Mouse (Mus musculus) CH12.LX (cell line): ENCODE measurements around the gene Xrcc4. TPM values are rescaled to one million over a fixed set of nuclear protein-coding genes. Genes with fewer than 3 reads are reported as not detected.

Experiments
- DNase-seq: peaks from one replicate; pipeline ENCODE4 v3.0.0-alpha.2; 2013; ENCODE audit errors: extremely low read depth
- H3K27ac ChIP-seq: 2 replicates; pipeline ENCODE4 v1.5.1; 2012; ENCODE audit warnings: low read depth, mild to moderate bottlenecking, control low read depth, moderate library complexity; ENCODE audit not compliant: insufficient read depth
- H3K27me3 ChIP-seq: replicated peaks from 2 replicates; pipeline ENCODE3; 2012; ENCODE audit warnings: inconsistent platforms
- H3K36me3 ChIP-seq, 2 experiments: replicated peaks in 1 of 2; 2 replicates each; pipeline versions ENCODE3 to v1.6.1; 2012; ENCODE audit warnings: inconsistent platforms in 1 of 2, low read length in 1 of 2, mild to moderate bottlenecking in 1 of 2, mixed read lengths in 1 of 2, moderate library complexity in 1 of 2; ENCODE audit not compliant: control insufficient read depth in 1 of 2, insufficient read depth in 1 of 2
- H3K4me1 ChIP-seq, 2 experiments: 2 replicates each; pipeline ENCODE4 v1.6.1; 2012; ENCODE audit warnings: inconsistent platforms in 1 of 2, moderate library complexity in 1 of 2; ENCODE audit not compliant: insufficient read depth in 2 of 2, control insufficient read depth in 1 of 2
- H3K4me2 ChIP-seq: 2 replicates; pipeline ENCODE4 v1.6.1; 2012; ENCODE audit warnings: low read depth, mild to moderate bottlenecking, control low read depth; ENCODE audit not compliant: poor library complexity, insufficient read depth, severe bottlenecking
- H3K4me3 ChIP-seq, 3 experiments: fragments of 150-350 bp in 1 of 3; sonication (generic) in 1 of 3; replicated peaks in 1 of 3; 2 replicates each; pipeline versions ENCODE3 to v1.5.1; 2011 to 2012; ENCODE audit warnings: low read depth in 2 of 3, low read length in 2 of 3, mild to moderate bottlenecking in 2 of 3, moderate library complexity in 2 of 3, control low read depth in 1 of 3, improper control_type of control experiment in 1 of 3, inconsistent platforms in 1 of 3, mixed read lengths in 1 of 3; ENCODE audit not compliant: poor library complexity in 1 of 3
- H3K79me2 ChIP-seq: replicated peaks from 2 replicates; pipeline ENCODE4 v1.6.1; 2012; ENCODE audit warnings: mild to moderate bottlenecking, moderate library complexity; ENCODE audit not compliant: control insufficient read depth, poor library complexity, insufficient read depth, severe bottlenecking; ENCODE audit errors: extremely low read depth
- H3K9ac ChIP-seq: 2 replicates; pipeline ENCODE4 v1.6.1; 2012; ENCODE audit warnings: low read depth, mild to moderate bottlenecking, control low read depth, moderate library complexity; ENCODE audit not compliant: insufficient read depth
- H3K9me3 ChIP-seq: replicated peaks from 2 replicates; pipeline ENCODE3; 2012; ENCODE audit warnings: low read length, inconsistent platforms, mixed read lengths
- BHLHE40 ChIP-seq: IDR thresholded peaks from 2 replicates; pipeline ENCODE4 v1.6.1; 2011; ENCODE audit warnings: mild to moderate bottlenecking, low read depth, low read length, improper control_type of control experiment
- CHD2 ChIP-seq: IDR thresholded peaks from 2 replicates; pipeline ENCODE4 v1.6.1; 2011; ENCODE audit warnings: low read length, improper control_type of control experiment
- ELF1 ChIP-seq: IDR thresholded peaks from 2 replicates; pipeline ENCODE4 v1.6.1; 2014; ENCODE audit warnings: low read depth, mild to moderate bottlenecking, inconsistent platforms, low read length, improper control_type of control experiment
- GABPA ChIP-seq: IDR thresholded peaks from 2 replicates; pipeline ENCODE4 v1.6.1; 2012; ENCODE audit warnings: low read depth, low read length, improper control_type of control experiment, inconsistent platforms; ENCODE audit not compliant: insufficient replicate concordance
- IRF4 ChIP-seq: IDR thresholded peaks from 2 replicates; pipeline ENCODE4 v1.6.1; 2014; ENCODE audit warnings: low read depth, mild to moderate bottlenecking, inconsistent platforms, low read length, improper control_type of control experiment
- MAFK ChIP-seq: IDR thresholded peaks from 2 replicates; pipeline ENCODE4 v1.6.1; 2011; ENCODE audit warnings: low read length, improper control_type of control experiment; ENCODE audit not compliant: insufficient replicate concordance
- MAX ChIP-seq: IDR thresholded peaks from 2 replicates; pipeline ENCODE4 v1.6.1; 2011; ENCODE audit warnings: low read length, improper control_type of control experiment
- MAZ ChIP-seq: IDR thresholded peaks from 2 replicates; pipeline ENCODE4 v1.6.1; 2012; ENCODE audit warnings: low read depth, mild to moderate bottlenecking, inconsistent platforms, low read length, improper control_type of control experiment, moderate library complexity
- MEF2A ChIP-seq: IDR thresholded peaks from 2 replicates; pipeline ENCODE4 v1.6.1; 2014; ENCODE audit warnings: low read depth, mild to moderate bottlenecking, inconsistent platforms, low read length, improper control_type of control experiment, borderline replicate concordance
- MYC ChIP-seq: IDR thresholded peaks from 2 replicates; pipeline ENCODE4 v1.6.1; 2011; ENCODE audit warnings: low read depth, mild to moderate bottlenecking, improper control_type of control experiment, low read length
- NRF1 ChIP-seq: IDR thresholded peaks from 2 replicates; pipeline ENCODE4 v1.6.1; 2014; ENCODE audit warnings: low read depth, mild to moderate bottlenecking, inconsistent platforms, low read length, improper control_type of control experiment, moderate library complexity
- PAX5 ChIP-seq: IDR thresholded peaks from 2 replicates; pipeline ENCODE4 v1.6.1; 2012; ENCODE audit warnings: low read length, inconsistent platforms, mixed read lengths
- POLR2AphosphoS2 ChIP-seq: IDR thresholded peaks from 2 replicates; pipeline ENCODE4 v1.6.1; 2011; ENCODE audit warnings: low read depth, low read length, improper control_type of control experiment
- RAD21 ChIP-seq: IDR thresholded peaks from 2 replicates; pipeline ENCODE4 v1.6.1; 2011; ENCODE audit warnings: low read depth, mild to moderate bottlenecking, low read length, improper control_type of control experiment, moderate library complexity
- SIN3A ChIP-seq: IDR thresholded peaks from 2 replicates; pipeline ENCODE4 v1.6.1; 2012; ENCODE audit warnings: low read length, improper control_type of control experiment, inconsistent platforms
- SMC3 ChIP-seq: IDR thresholded peaks from 2 replicates; pipeline ENCODE4 v1.6.1; 2011; ENCODE audit warnings: low read depth, low read length, improper control_type of control experiment
- UBTF ChIP-seq: IDR thresholded peaks from 2 replicates; pipeline ENCODE4 v1.6.1; 2012; ENCODE audit warnings: low read depth, mild to moderate bottlenecking, inconsistent platforms, low read length, improper control_type of control experiment, moderate library complexity
- USF1 ChIP-seq: IDR thresholded peaks from 2 replicates; pipeline ENCODE4 v1.6.1; 2014; ENCODE audit warnings: low read depth, mild to moderate bottlenecking, inconsistent platforms, low read length, improper control_type of control experiment
- ZC3H11A ChIP-seq: IDR thresholded peaks from 2 replicates; pipeline ENCODE4 v1.6.1; 2012; ENCODE audit warnings: low read depth, mild to moderate bottlenecking, inconsistent platforms, low read length, improper control_type of control experiment
- ZKSCAN1 ChIP-seq: IDR thresholded peaks from 2 replicates; pipeline ENCODE4 v1.6.1; 2012; ENCODE audit warnings: low read depth, inconsistent platforms, low read length, improper control_type of control experiment, borderline replicate concordance
- ZMIZ1 ChIP-seq: IDR thresholded peaks from 2 replicates; pipeline ENCODE4 v1.6.1; 2012; ENCODE audit warnings: low read depth, mild to moderate bottlenecking, inconsistent platforms, low read length, improper control_type of control experiment
- dilution Hi-C: fragments of 300-500 bp; cut with MboI; formaldehyde crosslinking; loops from 2 replicates; pipeline ENCODE4 v1.14.3; 2020; ENCODE audit warnings: low sequenced_read_pairs; ENCODE audit not compliant: extremely low pct_unique_long_range_greater_than_20kb, extremely low pct_ligation_motif_present
- in situ Hi-C: fragments of 300-500 bp; cut with MboI; formaldehyde crosslinking; loops from 3 replicates; pipeline ENCODE4 v1.14.3; 2019; ENCODE audit warnings: low sequenced_read_pairs, low pct_ligation_motif_present, low pct_unique_long_range_greater_than_20kb, mixed read lengths
- polyA plus RNA-seq: library from polyadenylated mRNA; unstranded; fragments of >175 nt; gene quantifications from 2 replicates; pipeline ENCODE4 v1.2.1, GENCODE M21; 2012; ENCODE audit warnings: low read depth; ENCODE audit not compliant: insufficient read length
- total RNA-seq, 2 experiments: library from RNA; depleted of rRNA; stranded (reverse); fragments of 300-350 nt in 1 of 2; fragments of >200 nt in 1 of 2; gene quantifications; 2 replicates each; pipeline ENCODE4 v1.2.3; 2012 to 2014

Gene Xrcc4
- total and polyA plus RNA-seq, 3 experiments = 6.2 to 19.6 (median 10.0) TPM

DNA sequence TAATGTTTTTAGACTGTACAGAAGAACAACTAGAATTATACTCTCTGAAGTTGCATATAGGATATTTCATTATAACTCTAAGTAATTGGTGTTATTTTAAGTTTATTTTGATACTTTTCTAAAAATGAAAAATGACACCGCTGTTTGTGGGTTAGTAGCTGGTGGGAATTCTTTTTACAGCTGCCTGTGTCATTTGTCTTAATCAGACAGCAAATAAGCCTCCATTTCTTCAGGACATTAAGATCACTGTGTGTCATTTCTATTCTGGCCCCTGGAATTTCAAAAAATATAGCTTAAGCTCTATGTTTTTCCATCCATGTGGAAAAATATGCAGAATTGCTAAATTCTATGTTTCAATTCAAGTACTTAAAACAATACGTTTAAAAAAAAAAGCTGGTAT is 287.5 kb downstream of the Xrcc4 start:
- no peak overlapping the region for H3K4me2 ChIP-seq
- no peak overlapping the region for H3K4me3 ChIP-seq
- H3K36me3 ChIP-seq = no peaks in the 10 kb centered on the region
- dilution Hi-C loops = no loop called here
- no peaks in the 10 kb centered on the region for H3K4me1 ChIP-seq
- H3K27ac ChIP-seq = no peak overlapping the region
- no peaks in the 10 kb centered on the region for H3K79me2 ChIP-seq
- no peak for DNase-seq
- no peaks in the 10 kb centered on the region for H3K9me3 ChIP-seq
- H3K27me3 ChIP-seq = no peaks in the 10 kb centered on the region
- H3K9ac ChIP-seq = no peak overlapping the region
- no peak for TF ChIP-seq MAFK
- TF ChIP-seq MAZ = no peak
- no peak for TF ChIP-seq MYC
- TF ChIP-seq RAD21 = no peak
- TF ChIP-seq USF1 = no peak
- no peak for TF ChIP-seq ZMIZ1
- TF ChIP-seq MAX = no peak
- TF ChIP-seq IRF4 = no peak
- no peak for TF ChIP-seq ELF1
- no peak for TF ChIP-seq BHLHE40
- no peak for TF ChIP-seq ZKSCAN1
- TF ChIP-seq MEF2A = no peak
- no peak for TF ChIP-seq SMC3
- in situ Hi-C loops = no loop called here

DNA sequence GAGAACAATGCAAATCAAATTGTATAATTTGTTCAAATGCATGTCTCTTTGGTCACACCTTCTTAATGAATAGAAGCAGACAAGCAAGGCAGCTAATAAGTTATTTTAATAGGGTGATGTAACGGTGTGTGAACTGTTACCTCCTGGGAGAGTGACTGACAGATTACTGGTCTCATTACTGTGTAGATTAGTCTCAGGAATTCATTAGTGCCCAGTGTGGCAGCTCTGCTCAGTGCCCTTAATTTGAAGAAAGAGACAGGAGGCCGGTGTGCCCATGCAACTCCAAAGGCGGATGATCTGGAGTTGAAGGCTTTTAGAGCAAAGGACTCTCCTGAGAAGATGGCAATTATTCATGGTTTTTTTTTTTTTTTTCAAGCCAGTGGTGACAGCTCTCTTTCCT is 291.7 kb downstream of the Xrcc4 start:
- no peak for DNase-seq
- no peak overlapping the region for H3K4me2 ChIP-seq
- H3K9ac ChIP-seq = no peak overlapping the region
- H3K9me3 ChIP-seq = no peaks in the 10 kb centered on the region
- in situ Hi-C loops (loop anchor here (25.0 kb wide), 1 partner anchor 265 kb away; no protein-coding TSS in a partner anchor), dilution Hi-C loops (no loop called here)
- H3K27me3 ChIP-seq = no peaks in the 10 kb centered on the region
- H3K4me3 ChIP-seq = no peak overlapping the region
- no peaks in the 10 kb centered on the region for H3K4me1 ChIP-seq
- TF ChIP-seq MAX (no peak), GABPA (no peak), RAD21 (no peak), UBTF (no peak), NRF1 (no peak), SIN3A (no peak), POLR2AphosphoS2 (no peak), CHD2 (no peak), ZC3H11A (no peak), PAX5 (no peak)
- H3K27ac ChIP-seq = no peak overlapping the region
- no peaks in the 10 kb centered on the region for H3K79me2 ChIP-seq
- no peaks in the 10 kb centered on the region for H3K36me3 ChIP-seq
